Mouse (Mus musculus) small intestine, adult 2 months (tissue): ENCODE measurements around the gene Atp2a3.

ENCODE experiments used
- CTCF ChIP-seq: fragments of 200-500 bp; IDR thresholded peaks from 2 replicates; pipeline ENCODE4 v1.5.1; 2012; ENCODE audit warnings: low read depth, mild to moderate bottlenecking, control low read depth, inconsistent platforms, low read length, moderate library complexity, mixed read lengths; ENCODE audit not compliant: insufficient replicate concordance, insufficient read length; ENCODE audit errors: extremely low read depth
- POLR2A ChIP-seq: fragments of 200-500 bp; IDR thresholded peaks from 2 replicates; pipeline ENCODE4 v1.6.1; 2012; ENCODE audit warnings: low read depth, mild to moderate bottlenecking, control low read depth, inconsistent platforms, low read length, moderate library complexity

GRCm38 (mm10) chr11:73013981-73014380, 53.0 kb downstream of the Atp2a3 start:
- TF ChIP-seq CTCF (no peak), POLR2A (no peak)
